Mouse (Mus musculus): ENCODE measurements around the gene Shisal2a.

DNA sequence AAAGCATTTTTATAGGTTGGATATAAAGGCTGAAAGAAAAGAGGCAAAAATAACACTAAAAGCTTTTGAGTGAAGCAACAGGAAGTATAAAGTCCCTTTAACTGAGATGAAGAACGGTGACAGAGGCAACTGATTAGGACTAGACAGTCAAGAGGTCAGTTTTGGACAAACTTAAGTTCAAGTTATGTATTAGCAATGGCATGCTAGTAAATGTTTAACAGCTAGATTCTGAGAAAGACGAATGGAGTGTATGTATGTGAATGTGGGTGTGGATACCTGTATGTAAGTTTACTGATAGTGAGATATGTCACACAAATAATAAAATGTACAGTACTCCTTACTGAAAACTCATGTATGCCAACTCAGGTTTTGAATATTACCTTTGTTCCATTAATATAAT is 41.4 kb upstream of the Shisal2a start:
- TF ChIP-seq CTCF (conservative IDR thresholded peaks at IDR 0.05; ENCODE audit: low read length) (no peak), NANOG (IDR thresholded peaks at IDR 0.05; ENCODE audit: borderline replicate concordance, low read length) (no peak), POU5F1 (IDR thresholded peaks at IDR 0.05; ENCODE audit: borderline replicate concordance, low read length) (no peak)

Data from E14TG2a.4 (cell line).